Mouse (Mus musculus): ENCODE measurements around the gene Asxl1. TPM values are rescaled to one million over a fixed set of nuclear protein-coding genes. Genes with fewer than 3 reads are reported as not detected.

Asxl1 gene
- polyA plus RNA-seq, 1 experiment from 2014 or later, result 7.4 TPM

DNA sequence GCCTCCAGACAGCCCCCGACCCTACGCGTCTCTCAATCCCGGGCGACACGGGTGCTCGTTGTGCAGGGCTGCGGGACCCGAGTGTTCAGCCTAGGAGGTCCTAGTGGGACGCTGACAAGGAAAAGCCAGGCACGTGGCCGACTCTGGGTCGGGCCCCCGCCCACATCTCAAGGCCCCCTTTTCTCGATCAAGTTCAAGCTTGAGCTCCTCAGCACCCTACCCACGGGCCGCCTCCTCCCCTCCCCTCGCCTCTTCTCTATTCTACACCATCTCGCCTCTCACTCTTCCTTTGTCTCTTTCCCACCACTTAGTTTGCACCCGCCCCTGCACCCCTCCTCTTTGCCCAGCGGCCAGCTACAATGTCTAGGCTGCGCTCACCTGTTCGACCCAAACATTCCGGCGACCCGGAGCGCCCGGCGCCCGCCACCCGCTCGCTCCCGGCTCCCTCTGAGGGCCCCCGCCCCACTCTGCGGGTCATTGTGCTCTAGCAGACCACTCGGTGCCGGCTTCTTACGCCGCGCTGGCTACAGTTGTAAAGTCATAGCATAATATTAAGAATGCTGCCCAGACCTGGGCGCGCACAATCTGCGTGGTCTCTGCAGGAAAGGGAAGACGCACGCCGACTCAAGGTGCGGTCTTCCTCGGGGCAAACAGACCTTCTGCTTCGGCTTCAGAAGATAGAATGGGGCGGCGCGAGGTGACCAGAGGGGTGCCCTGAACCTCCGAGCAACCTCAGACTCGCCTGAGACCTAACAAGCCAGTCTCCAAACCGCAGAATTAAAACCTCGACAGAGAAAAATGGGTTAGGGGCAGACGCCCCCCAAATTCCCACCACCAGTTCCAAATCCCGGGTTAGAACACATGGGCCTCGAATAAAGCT lies 99.7 kb downstream of the Asxl1 start:
- TF ChIP-seq CTCF (IDR thresholded peaks at IDR 0.05; ENCODE audit: low read depth), result no peak
- WGBS, result under 1% methylated on average over 58 of the region's 59 CpGs
- peak; percentile 1; the same call in 1 of the 2 replicates for ATAC-seq

DNA sequence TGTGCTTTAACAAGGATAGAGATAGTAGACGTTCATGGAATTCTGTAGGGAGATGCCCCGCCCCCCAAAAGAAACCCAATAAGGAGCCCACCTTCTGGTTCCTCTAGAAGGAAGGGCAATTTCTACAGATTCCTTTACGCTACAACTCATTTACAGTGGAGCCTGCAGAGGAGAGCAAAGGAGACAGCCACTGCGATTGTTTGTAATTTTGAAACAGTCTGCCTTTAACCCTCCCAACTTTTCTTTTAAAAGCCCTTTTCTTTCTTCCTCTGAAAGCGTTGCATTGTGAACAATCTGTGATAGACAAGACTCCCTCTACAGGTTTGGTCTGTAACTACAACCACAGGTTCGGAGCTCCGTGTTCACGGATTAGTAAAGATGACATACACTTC lies 100.4 kb downstream of the Asxl1 start:
- Histone ChIP-seq H3K36me3 (ENCODE audit: control insufficient read depth, insufficient read depth) (no peaks in the 10 kb centered on the region; the same call in 1 of the 2 replicates), H3K27ac (ENCODE audit: low read depth, low read length) (peak overlapping the region; percentile 97), H3K4me1 (replicated peaks; ENCODE audit: control insufficient read depth, insufficient read depth, low read length) (peaks cover 13% of the 10 kb centered on the region), H3K4me3 (ENCODE audit: low read depth, low read length) (peak overlapping the region; percentile 97), H3K9me3 (ENCODE audit: control insufficient read depth) (no peaks in the 10 kb centered on the region), H3K27me3 (replicated peaks; ENCODE audit: control insufficient read depth, insufficient read depth, low read length) (no peaks in the 10 kb centered on the region), H3K9ac (ENCODE audit: low read depth, low read length) (peak overlapping the region; percentile 95), H3K4me2 (replicated peaks; ENCODE audit: low read depth) (peak overlapping the region; percentile 99)
- ATAC-seq, result no peak
- WGBS, result under 1% methylated on average over 8 of the region's 8 CpGs
- peak; percentile 84 for TF ChIP-seq CTCF (IDR thresholded peaks at IDR 0.05; ENCODE audit: low read depth)

More for the DNA sequence above, 99.7 kb downstream of the Asxl1 start:
- Histone ChIP-seq H3K36me3 (ENCODE audit: control insufficient read depth, insufficient read depth) (no peaks in the 10 kb centered on the region; the same call in 1 of the 2 replicates), H3K9ac (ENCODE audit: low read depth, low read length) (peak overlapping the region; percentile 95), H3K4me1 (replicated peaks; ENCODE audit: control insufficient read depth, insufficient read depth, low read length) (peaks cover 19% of the 10 kb centered on the region), H3K27ac (ENCODE audit: low read depth, low read length) (peak overlapping the region; percentile 97), H3K4me2 (replicated peaks; ENCODE audit: low read depth) (peak overlapping the region; percentile 99), H3K9me3 (ENCODE audit: control insufficient read depth) (no peaks in the 10 kb centered on the region), H3K27me3 (replicated peaks; ENCODE audit: control insufficient read depth, insufficient read depth, low read length) (no peaks in the 10 kb centered on the region), H3K4me3 (ENCODE audit: low read depth, low read length) (peak overlapping the region; percentile 97)

DNA sequence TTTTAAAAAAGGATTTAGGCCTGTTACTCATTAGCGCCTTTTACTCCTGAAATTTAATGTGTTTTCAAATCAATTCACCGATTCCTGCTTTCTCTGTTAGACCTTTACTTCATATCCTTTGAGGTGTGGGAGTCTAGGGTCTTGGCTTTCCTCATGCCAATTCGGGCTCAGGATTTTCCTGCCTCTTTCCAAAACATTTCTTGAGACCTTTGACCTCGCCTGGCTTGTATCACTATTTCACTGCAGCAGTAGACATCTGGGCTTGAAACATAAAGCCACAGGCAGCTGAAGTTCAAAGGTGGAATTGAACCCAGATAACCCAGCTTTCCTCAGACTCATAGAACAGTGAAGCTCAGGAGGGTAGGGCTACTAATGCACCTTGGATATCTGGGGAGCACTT lies 100.8 kb downstream of the Asxl1 start:
- WGBS, result 19% methylated on average over 4 of the region's 4 CpGs
- no peak overlapping the region for H3K4me2 ChIP-seq (replicated peaks; ENCODE audit: low read depth)
- ATAC-seq, result peak; percentile 43

DNA sequence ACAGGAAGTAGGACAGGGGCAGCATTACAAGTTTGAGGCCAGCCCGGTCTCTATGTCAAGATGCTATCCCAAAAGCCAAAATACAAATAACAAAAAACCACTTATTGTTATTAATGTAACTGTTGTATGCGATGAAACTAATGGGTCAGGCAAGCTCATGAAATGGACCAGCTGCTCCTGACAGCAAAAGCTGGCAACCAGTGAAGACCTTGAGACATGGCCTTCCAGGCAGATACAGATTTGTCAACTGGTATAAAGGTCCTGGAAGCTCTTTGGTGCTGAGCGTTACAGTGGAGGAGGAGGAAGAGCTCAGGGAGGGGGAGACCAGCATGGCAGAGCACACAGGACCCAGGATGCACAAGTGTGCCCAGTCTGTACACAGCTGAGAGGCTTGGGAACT lies 102.1 kb downstream of the Asxl1 start:
- no peak overlapping the region for H3K27ac ChIP-seq (ENCODE audit: low read depth, low read length)

More for the DNA sequence above, 100.8 kb downstream of the Asxl1 start:
- Histone ChIP-seq H3K4me1 (replicated peaks; ENCODE audit: control insufficient read depth, insufficient read depth, low read length) (peaks cover 11% of the 10 kb centered on the region; the same call in 1 of the 2 replicates), H3K4me3 (ENCODE audit: low read depth, low read length) (no peak overlapping the region), H3K27me3 (replicated peaks; ENCODE audit: control insufficient read depth, insufficient read depth, low read length) (no peaks in the 10 kb centered on the region), H3K9me3 (ENCODE audit: control insufficient read depth) (no peaks in the 10 kb centered on the region), H3K27ac (ENCODE audit: low read depth, low read length) (no peak overlapping the region), H3K36me3 (ENCODE audit: control insufficient read depth, insufficient read depth) (no peaks in the 10 kb centered on the region; the same call in 1 of the 2 replicates), H3K9ac (ENCODE audit: low read depth, low read length) (no peak overlapping the region)
- no peak for TF ChIP-seq CTCF (IDR thresholded peaks at IDR 0.05; ENCODE audit: low read depth)

DNA sequence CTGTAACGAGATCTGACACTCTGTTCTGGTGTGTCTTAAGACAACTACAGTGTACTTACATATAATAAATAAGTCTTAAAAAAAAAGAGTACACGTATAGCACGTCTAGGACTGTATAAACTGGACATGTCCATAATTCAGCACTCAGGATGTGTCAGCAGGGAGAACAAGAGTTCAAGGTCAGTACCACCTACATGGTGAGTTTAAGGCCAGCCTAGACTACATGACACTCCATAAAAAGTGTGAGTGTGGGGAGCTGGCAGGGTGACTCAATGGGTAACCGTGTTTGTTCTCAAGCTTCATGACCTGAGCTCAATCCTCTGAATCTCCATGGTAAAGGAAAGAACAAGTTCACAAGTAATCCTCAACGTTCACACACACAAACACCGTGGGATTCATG lies 102.9 kb downstream of the Asxl1 start:
- Histone ChIP-seq H3K4me2 (replicated peaks; ENCODE audit: low read depth) (no peak overlapping the region), H3K36me3 (ENCODE audit: control insufficient read depth, insufficient read depth) (no peaks in the 10 kb centered on the region; the same call in 1 of the 2 replicates), H3K9ac (ENCODE audit: low read depth, low read length) (no peak overlapping the region), H3K4me1 (replicated peaks; ENCODE audit: control insufficient read depth, insufficient read depth, low read length) (0 out of 2 replicates have a peak, but pooled peaks cover 3% of the 10 kb centered on the region), H3K27ac (ENCODE audit: low read depth, low read length) (no peak overlapping the region), H3K4me3 (ENCODE audit: low read depth, low read length) (no peak overlapping the region), H3K27me3 (replicated peaks; ENCODE audit: control insufficient read depth, insufficient read depth, low read length) (no peaks in the 10 kb centered on the region), H3K9me3 (ENCODE audit: control insufficient read depth) (no peaks in the 10 kb centered on the region)
- 81% methylated on average over 6 of the region's 6 CpGs for WGBS
- no peak for ATAC-seq
- TF ChIP-seq CTCF (IDR thresholded peaks at IDR 0.05; ENCODE audit: low read depth), result no peak

More for the DNA sequence above, 102.1 kb downstream of the Asxl1 start:
- WGBS, result 74% methylated on average over 3 of the region's 3 CpGs
- no peak overlapping the region for H3K4me3 ChIP-seq (ENCODE audit: low read depth, low read length)
- H3K9me3 ChIP-seq (ENCODE audit: control insufficient read depth), result no peaks in the 10 kb centered on the region
- 0 out of 2 replicates have a peak, but pooled peaks cover 3% of the 10 kb centered on the region for H3K4me1 ChIP-seq (replicated peaks; ENCODE audit: control insufficient read depth, insufficient read depth, low read length)
- no peak overlapping the region for H3K9ac ChIP-seq (ENCODE audit: low read depth, low read length)
- ATAC-seq, result no peak
- H3K36me3 ChIP-seq (ENCODE audit: control insufficient read depth, insufficient read depth), result no peaks in the 10 kb centered on the region; the same call in 1 of the 2 replicates
- no peak for TF ChIP-seq CTCF (IDR thresholded peaks at IDR 0.05; ENCODE audit: low read depth)
- H3K4me2 ChIP-seq (replicated peaks; ENCODE audit: low read depth), result no peak overlapping the region
- H3K27me3 ChIP-seq (replicated peaks; ENCODE audit: control insufficient read depth, insufficient read depth, low read length), result no peaks in the 10 kb centered on the region

Other genes with a start within 250 kb of the Asxl1 start
- 3.4 and 3.5 TPM in 2 replicates for gene Hck, start 237.4 kb upstream of the Asxl1 start, polyA plus RNA-seq (2015; fragmentation: Nextera tagmentation; extraction: Ambion mirVana)
- 64.7 and 68.3 TPM in 2 replicates for gene Tm9sf4, start 184.5 kb upstream of the Asxl1 start, polyA plus RNA-seq (2015; fragmentation: Nextera tagmentation; extraction: Ambion mirVana)
- gene Tspyl3, start 120.4 kb upstream of the Asxl1 start, polyA plus RNA-seq (2015; fragmentation: Nextera tagmentation; extraction: Ambion mirVana), result 3.5 and 3.6 TPM in 2 replicates
- 54.4 and 55.4 TPM in 2 replicates for gene Plagl2, start 104.4 kb upstream of the Asxl1 start, polyA plus RNA-seq (2015; fragmentation: Nextera tagmentation; extraction: Ambion mirVana)
- gene Pofut1, start 104.3 kb upstream of the Asxl1 start, polyA plus RNA-seq (2015; fragmentation: Nextera tagmentation; extraction: Ambion mirVana), result 7.5 and 10.5 TPM in 2 replicates
- 8.1 and 8.2 TPM in 2 replicates for gene Kif3b, start 54.4 kb upstream of the Asxl1 start, polyA plus RNA-seq (2015; fragmentation: Nextera tagmentation; extraction: Ambion mirVana)
- gene 4930404H24Rik, start 147.0 kb downstream of the Asxl1 start, polyA plus RNA-seq (2015; fragmentation: Nextera tagmentation; extraction: Ambion mirVana), result not detected in 2 replicates
- gene Nol4l, start 184.1 kb downstream of the Asxl1 start, polyA plus RNA-seq (2015; fragmentation: Nextera tagmentation; extraction: Ambion mirVana), result 21.9 and 25.2 TPM in 2 replicates

Measured in intestine, postnatal 0 days (tissue).